Mouse (Mus musculus) c-Kit-positive CD71-negative TER-119-negative erythroid progenitor cells, embryonic 14.5 days (primary cell): Measurements from ENCODE around the gene Cep131.

Experiments used
- DNase-seq: peaks from one replicate; pipeline ENCODE4 v3.0.0-alpha.2; 2013; ENCODE audit warnings: low read depth

Cep131 gene

GRCm38 (mm10) chr11:120028319-120029092 is 58.1 kb downstream of the Cep131 start:
- DNase-seq = no peak

GRCm38 (mm10) chr11:120026941-120027340 is 59.7 kb downstream of the Cep131 start:
- no peak for DNase-seq

DNA sequence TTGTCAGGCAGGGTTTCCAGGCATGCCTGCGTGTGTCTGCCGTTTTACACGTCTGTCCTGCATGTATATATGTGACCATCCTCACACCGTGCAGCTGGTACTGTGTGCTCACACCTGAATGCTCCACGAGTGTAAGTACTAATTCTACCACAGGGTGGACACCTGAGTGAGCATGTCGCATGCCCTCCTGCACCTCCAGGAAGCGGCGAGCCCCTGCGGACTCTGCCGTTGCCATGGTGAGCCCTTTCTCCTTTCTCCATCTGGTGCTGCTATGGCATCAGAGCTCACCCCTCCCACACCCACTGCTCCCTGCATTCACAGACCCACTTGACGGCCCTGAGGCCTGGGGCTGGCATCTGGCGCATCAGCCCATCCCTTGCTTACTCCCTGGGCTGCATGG is 63.8 kb downstream of the Cep131 start:
- DNase-seq = no peak

GRCm38 (mm10) chr11:120022216-120022615 is 64.4 kb downstream of the Cep131 start:
- DNase-seq = no peak

- DNase-seq = no peak
Observed at GRCm38 (mm10) chr11:120021367-120021766, 65.3 kb downstream of the Cep131 start.

- no peak for DNase-seq
Observed at GRCm38 (mm10) chr11:120019542-120020440, 66.8 kb downstream of the Cep131 start.

- no peak for DNase-seq
Observed at GRCm38 (mm10) chr11:120017011-120017410, 69.6 kb downstream of the Cep131 start.

DNA sequence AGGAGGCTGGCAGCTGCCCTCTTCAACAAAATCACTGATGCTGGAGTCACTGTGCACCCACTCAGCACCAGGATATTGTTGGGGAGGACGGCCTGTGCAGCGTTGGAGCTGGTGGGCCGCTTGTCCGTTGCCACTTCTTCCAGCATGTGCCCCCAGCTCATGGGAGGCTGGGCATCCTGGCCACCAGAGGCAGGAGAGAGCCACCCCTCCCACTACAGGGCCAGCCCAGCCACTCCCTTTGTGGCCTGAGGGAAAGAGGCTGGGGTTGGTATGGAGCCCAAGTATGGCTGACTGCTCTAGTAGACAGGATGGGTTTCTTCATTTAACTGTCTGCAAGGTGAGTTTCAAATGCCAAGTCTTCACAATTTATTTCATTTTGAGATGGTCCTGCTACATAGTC is 71.9 kb downstream of the Cep131 start:
- DNase-seq = no peak
